ENCODE assay signal across 28 mouse cellular contexts in genomic region chr12:45184510-45184909, GRCm38 (mm10).
"Had no signal": no experiment of that assay in that cellular context is flagged by ENCODE, and none has a peak within 500 bp of the region (broad histone marks: within the 10 kb centered on the region; RNA-seq: fewer than 3 reads in every experiment).

No protein-coding gene starts in this region.

- H3K27me3 ChIP-seq: embryonic facial prominence, embryonic 12.5 days; embryonic facial prominence, embryonic 13.5 days; embryonic facial prominence, embryonic 15.5 days; forebrain, embryonic 13.5 days; forebrain, embryonic 15.5 days had no signal

- H3K9me3 ChIP-seq: embryonic facial prominence, embryonic 10.5 days; embryonic facial prominence, embryonic 12.5 days; embryonic facial prominence, embryonic 13.5 days; embryonic facial prominence, embryonic 15.5 days; forebrain, embryonic 10.5 days; forebrain, embryonic 13.5 days; forebrain, embryonic 15.5 days had no signal

- DNase-seq: cerebellum, adult 2 months; cerebellum, adult 8-10 months; cerebellum, adult 9-10 months; cerebellum, adult 9-11 months; cerebellum, postnatal 10 days; cerebellum, postnatal 14 days; cerebellum, postnatal 25 days; cerebellum, postnatal 36 days; embryo, embryonic 11 days; forebrain, postnatal 0 days; gastrocnemius, adult 2 months; gastrocnemius, postnatal 10 days; gastrocnemius, postnatal 14 days; gastrocnemius, postnatal 25 days; gastrocnemius, postnatal 36 days; heart, adult 11 months; heart, adult 18-20 months; heart, adult 2 months had no signal

- ATAC-seq: forebrain, embryonic 13.5 days; forebrain, embryonic 14.5 days; forebrain, embryonic 15.5 days; forebrain, embryonic 16.5 days; forebrain, postnatal 0 days had no signal

- H3K4me3 ChIP-seq: embryonic facial prominence, embryonic 10.5 days; embryonic facial prominence, embryonic 12.5 days; embryonic facial prominence, embryonic 13.5 days; embryonic facial prominence, embryonic 15.5 days; erythroblast, embryonic 14.5 days; forebrain, embryonic 10.5 days; forebrain, embryonic 13.5 days; forebrain, embryonic 15.5 days; gastrocnemius, adult 2 months; heart, adult 2 months had no signal

- H3K36me3 ChIP-seq: embryonic facial prominence, embryonic 10.5 days; embryonic facial prominence, embryonic 12.5 days; embryonic facial prominence, embryonic 13.5 days; embryonic facial prominence, embryonic 15.5 days; forebrain, embryonic 10.5 days; forebrain, embryonic 15.5 days had no signal

- H3K4me2 ChIP-seq: embryonic facial prominence, embryonic 12.5 days; embryonic facial prominence, embryonic 13.5 days; embryonic facial prominence, embryonic 15.5 days; forebrain, embryonic 13.5 days; forebrain, embryonic 15.5 days had no signal

- H3K9ac ChIP-seq: embryonic facial prominence, embryonic 12.5 days; embryonic facial prominence, embryonic 13.5 days; embryonic facial prominence, embryonic 15.5 days; forebrain, embryonic 13.5 days; forebrain, embryonic 15.5 days; forebrain, postnatal 0 days had no signal

- H3K4me1 ChIP-seq: embryonic facial prominence, embryonic 10.5 days; embryonic facial prominence, embryonic 12.5 days; embryonic facial prominence, embryonic 13.5 days; embryonic facial prominence, embryonic 15.5 days; forebrain, embryonic 10.5 days; forebrain, embryonic 13.5 days; forebrain, embryonic 15.5 days had no signal

- H3K27ac ChIP-seq: embryonic facial prominence, embryonic 10.5 days; embryonic facial prominence, embryonic 12.5 days; embryonic facial prominence, embryonic 13.5 days; embryonic facial prominence, embryonic 15.5 days; forebrain, embryonic 10.5 days; forebrain, embryonic 13.5 days; forebrain, embryonic 15.5 days; gastrocnemius, adult 2 months; heart, adult 2 months had no signal
